Mouse (Mus musculus) E14TG2a.4 (cell line): ENCODE data around the gene Plaa.
A peak's percentile ranks its signal among the peaks of the same experiment; 100 is the strongest.

Experiments
- H3K27me3 ChIP-seq: 2 replicates; pipeline ENCODE4 v1.6.1; 2014; ENCODE audit warnings: low read length, control low read depth; ENCODE audit not compliant: insufficient read depth
- H3K36me3 ChIP-seq: 2 replicates; pipeline ENCODE4 v1.6.1; 2014; ENCODE audit warnings: low read length, control low read depth; ENCODE audit not compliant: insufficient read depth
- H3K4me1 ChIP-seq: replicated peaks from 2 replicates; pipeline ENCODE4 v1.6.1; 2014; ENCODE audit warnings: low read depth, low read length, control low read depth
- H3K4me3 ChIP-seq: replicated peaks from 2 replicates; pipeline ENCODE4 v1.5.1; 2014; ENCODE audit warnings: mild to moderate bottlenecking, low read length
- H3K9me3 ChIP-seq: 2 replicates; pipeline ENCODE4 v1.6.1; 2014; ENCODE audit warnings: low read length, control low read depth
- CTCF ChIP-seq: conservative IDR thresholded peaks from 2 replicates; pipeline ENCODE4 v1.5.1; 2014; ENCODE audit warnings: low read length
- NANOG ChIP-seq: IDR thresholded peaks from 2 replicates; pipeline ENCODE4 v1.6.1; 2014; ENCODE audit warnings: borderline replicate concordance, low read length, mixed read lengths
- POU5F1 ChIP-seq: IDR thresholded peaks from 2 replicates; pipeline ENCODE4 v1.6.1; 2014; ENCODE audit warnings: low read length, borderline replicate concordance

The Plaa gene

GRCm38 (mm10) chr4:94604452-94605019 is 1.5 kb upstream of the Plaa start:
- peaks cover 13% of the 10 kb centered on the region for H3K36me3 ChIP-seq
- no peaks in the 10 kb centered on the region for H3K9me3 ChIP-seq

GRCm38 (mm10) chr4:94602496-94603030 is 481 bp downstream of the Plaa start:
- TF ChIP-seq POU5F1, result no peak
- no peak for TF ChIP-seq CTCF
- Histone ChIP-seq H3K27me3 (no peaks in the 10 kb centered on the region), H3K4me1 (peaks cover 40% of the 10 kb centered on the region), H3K9me3 (no peaks in the 10 kb centered on the region), H3K36me3 (peaks cover 13% of the 10 kb centered on the region), H3K4me3 (peak overlapping the region; percentile 99)

More at GRCm38 (mm10) chr4:94604452-94605019, 1.5 kb upstream of the Plaa start:
- peak overlapping the region; percentile 99; the same call in 1 of the 2 replicates for H3K4me3 ChIP-seq
- H3K27me3 ChIP-seq, result no peaks in the 10 kb centered on the region
- peaks cover 31% of the 10 kb centered on the region for H3K4me1 ChIP-seq
- no peak for TF ChIP-seq POU5F1
- TF ChIP-seq CTCF, result no peak
- no peak for TF ChIP-seq NANOG

- no peak for TF ChIP-seq POU5F1
- TF ChIP-seq CTCF, result no peak
- TF ChIP-seq NANOG, result no peak
- Histone ChIP-seq H3K9me3 (no peaks in the 10 kb centered on the region), H3K27me3 (no peaks in the 10 kb centered on the region)
Measured at GRCm38 (mm10) chr4:94601395-94601794, 1.6 kb downstream of the Plaa start.

GRCm38 (mm10) chr4:94592709-94593108 is 10.3 kb downstream of the Plaa start:
- H3K27me3 ChIP-seq, result no peaks in the 10 kb centered on the region
- H3K36me3 ChIP-seq, result peaks cover 20% of the 10 kb centered on the region
- peaks cover 40% of the 10 kb centered on the region for H3K4me1 ChIP-seq
- H3K9me3 ChIP-seq, result no peaks in the 10 kb centered on the region
- TF ChIP-seq NANOG (no peak), POU5F1 (no peak), CTCF (no peak)
- H3K4me3 ChIP-seq, result no peak overlapping the region

More at GRCm38 (mm10) chr4:94601395-94601794, 1.6 kb downstream of the Plaa start:
- Histone ChIP-seq H3K36me3 (peaks cover 13% of the 10 kb centered on the region), H3K4me1 (peaks cover 42% of the 10 kb centered on the region), H3K4me3 (peak overlapping the region; percentile 99)

GRCm38 (mm10) chr4:94591765-94592381 is 11.2 kb downstream of the Plaa start:
- Histone ChIP-seq H3K4me1 (peaks cover 36% of the 10 kb centered on the region), H3K36me3 (peaks cover 23% of the 10 kb centered on the region), H3K27me3 (no peaks in the 10 kb centered on the region), H3K9me3 (no peaks in the 10 kb centered on the region), H3K4me3 (no peak overlapping the region)
- no peak for TF ChIP-seq POU5F1
- TF ChIP-seq NANOG, result no peak
- TF ChIP-seq CTCF, result no peak

GRCm38 (mm10) chr4:94572677-94573076 is 30.4 kb downstream of the Plaa start:
- Histone ChIP-seq H3K27me3 (no peaks in the 10 kb centered on the region), H3K36me3 (peaks cover 85% of the 10 kb centered on the region), H3K4me3 (no peak overlapping the region), H3K9me3 (no peaks in the 10 kb centered on the region), H3K4me1 (no peaks in the 10 kb centered on the region)
- TF ChIP-seq POU5F1, result no peak
- TF ChIP-seq CTCF, result no peak
- no peak for TF ChIP-seq NANOG

- peaks cover 18% of the 10 kb centered on the region for H3K36me3 ChIP-seq
- TF ChIP-seq POU5F1 (no peak), NANOG (no peak), CTCF (no peak)
- no peaks in the 10 kb centered on the region for H3K9me3 ChIP-seq
- no peak overlapping the region for H3K4me3 ChIP-seq
- no peaks in the 10 kb centered on the region for H3K4me1 ChIP-seq
- H3K27me3 ChIP-seq, result no peaks in the 10 kb centered on the region
Measured at GRCm38 (mm10) chr4:94564297-94564696, 38.7 kb downstream of the Plaa start.

GRCm38 (mm10) chr4:94561954-94562648 is 40.9 kb downstream of the Plaa start:
- no peaks in the 10 kb centered on the region for H3K27me3 ChIP-seq
- H3K4me3 ChIP-seq, result no peak overlapping the region
- no peaks in the 10 kb centered on the region for H3K9me3 ChIP-seq
- TF ChIP-seq CTCF, result no peak
- TF ChIP-seq POU5F1, result no peak
- TF ChIP-seq NANOG, result no peak
- H3K36me3 ChIP-seq, result peaks cover 4% of the 10 kb centered on the region; the same call in 1 of the 2 replicates
- peaks cover 7% of the 10 kb centered on the region; the same call in 1 of the 2 replicates for H3K4me1 ChIP-seq
